Mouse (Mus musculus): ENCODE measurements around the gene Rph3al. TPM values are rescaled to one million over a fixed set of nuclear protein-coding genes. Genes with fewer than 3 reads are reported as not detected.

The Rph3al gene
- polyA plus RNA-seq, 1 experiment: 2.8 TPM

DNA sequence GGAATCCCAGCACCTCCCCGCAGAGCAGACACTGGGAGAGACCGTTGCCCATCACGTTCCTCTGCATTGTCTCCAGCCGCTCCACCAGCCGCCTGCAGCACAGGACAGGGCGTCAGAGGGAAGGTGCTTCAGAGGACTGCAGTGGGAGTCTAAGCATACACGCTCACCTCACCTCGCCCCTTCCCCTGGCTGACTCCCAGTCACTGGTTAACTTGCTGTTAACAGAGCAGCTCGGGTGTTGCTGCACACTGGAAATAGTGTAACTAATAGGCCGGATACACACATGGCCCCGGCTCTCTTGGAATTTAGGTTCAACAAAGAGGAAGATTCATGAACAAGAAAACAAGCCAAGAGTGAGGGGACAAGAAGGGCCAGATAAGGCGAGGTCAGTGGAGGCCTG is 31.7 kb downstream of the Rph3al start:
- DNase-seq (ENCODE audit: low spot score): no peak

DNA sequence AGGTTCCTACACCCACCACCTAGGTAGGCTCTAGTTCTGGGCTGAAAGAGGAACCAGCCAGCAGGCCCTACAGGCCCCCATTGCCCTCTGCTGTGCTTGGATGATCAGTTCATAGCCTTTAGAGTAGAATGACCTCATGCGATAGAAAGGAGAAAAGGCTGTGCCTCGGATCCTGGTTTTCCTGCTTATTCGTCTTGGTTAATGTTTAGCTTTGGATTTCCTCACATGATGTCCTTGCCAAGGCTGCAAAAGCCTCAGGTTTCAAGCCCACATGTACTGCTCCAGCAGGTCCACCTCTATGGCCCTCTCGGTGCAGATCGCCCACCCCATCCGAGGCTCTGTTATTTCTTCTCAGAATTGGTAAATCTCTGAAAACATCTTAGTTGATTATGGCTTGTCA is 33.2 kb downstream of the Rph3al start:
- no peak for DNase-seq (ENCODE audit: low spot score)

DNA sequence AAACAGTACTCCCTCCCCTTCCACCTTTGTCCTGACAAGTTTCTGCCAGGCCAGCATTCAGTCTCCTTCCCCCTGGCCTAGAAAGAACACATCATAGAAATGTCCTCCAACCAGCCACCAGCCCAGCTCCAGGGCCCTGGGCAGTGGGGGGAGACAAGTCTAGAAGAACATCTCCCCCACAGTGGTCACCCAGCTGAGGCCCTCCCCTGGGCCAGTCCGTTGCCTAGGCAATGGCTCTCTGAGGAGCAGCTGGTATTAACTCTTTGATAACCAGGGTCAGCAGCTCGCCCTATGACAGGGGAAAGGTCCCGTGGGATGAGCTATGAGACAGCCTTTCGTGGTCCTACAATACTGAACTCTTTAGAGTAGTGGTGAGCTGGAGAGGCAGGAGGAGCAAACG is 33.7 kb downstream of the Rph3al start:
- no peak for DNase-seq (ENCODE audit: low spot score)

DNA sequence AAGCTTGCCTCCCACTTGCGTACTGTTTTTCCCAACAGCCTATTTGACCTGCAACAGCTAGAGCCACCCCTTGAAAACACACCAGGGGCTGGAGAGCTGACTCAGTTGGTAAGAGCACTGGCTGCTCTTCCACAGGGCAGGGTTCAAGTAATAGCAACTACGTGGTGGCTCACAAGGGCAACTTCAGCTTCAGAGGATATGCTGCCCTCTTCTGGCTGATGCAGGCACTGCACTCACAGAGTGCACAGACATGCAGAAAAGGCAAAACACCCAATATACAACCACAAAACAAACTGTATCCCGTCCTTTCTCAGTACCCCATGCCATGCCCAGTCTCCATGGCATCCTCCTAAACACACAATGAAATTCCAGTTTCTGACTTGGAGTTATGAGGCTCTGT is 34.7 kb downstream of the Rph3al start:
- no peak for DNase-seq (ENCODE audit: low spot score)

DNA sequence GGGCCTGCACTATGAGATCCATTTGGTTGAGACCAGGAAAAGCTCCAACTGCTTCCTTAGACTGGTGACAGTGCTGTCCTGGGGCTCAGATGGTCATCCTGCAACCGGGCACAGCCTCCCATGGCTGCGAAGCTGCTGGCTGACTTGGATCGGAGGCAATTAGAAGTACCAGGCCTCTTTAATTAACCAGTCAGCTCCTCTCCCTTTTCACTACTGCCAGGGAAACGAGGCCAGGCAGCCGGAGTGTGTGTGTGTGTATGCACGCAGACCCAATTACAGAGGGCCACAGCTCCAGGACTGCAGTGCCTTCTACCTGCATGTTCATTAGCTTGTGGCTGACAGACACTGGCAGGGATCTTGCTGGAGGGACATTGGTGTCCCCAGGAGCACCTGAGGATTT is 36.9 kb downstream of the Rph3al start:
- no peak for DNase-seq (ENCODE audit: low spot score)

DNA sequence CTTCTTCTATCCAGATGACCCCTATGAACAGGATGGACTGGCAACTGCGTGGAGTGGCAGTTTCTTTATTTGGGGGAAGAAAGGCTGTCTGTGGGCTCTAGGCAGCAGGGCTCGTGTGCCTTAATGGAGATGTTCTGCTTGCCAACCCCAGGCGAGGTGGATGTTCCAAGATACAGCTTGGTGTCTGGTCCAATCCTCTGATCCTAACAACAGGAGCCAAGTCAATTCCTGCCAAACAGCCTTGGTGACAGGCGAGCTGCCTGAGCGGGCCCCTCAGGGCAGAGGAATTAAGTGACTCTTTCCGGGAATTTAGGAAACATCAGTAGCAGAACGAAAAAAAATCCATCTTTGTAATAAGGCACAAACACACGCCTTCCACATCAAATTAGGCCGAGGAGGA is 38.6 kb downstream of the Rph3al start:
- DNase-seq (ENCODE audit: low spot score): no peak

DNA sequence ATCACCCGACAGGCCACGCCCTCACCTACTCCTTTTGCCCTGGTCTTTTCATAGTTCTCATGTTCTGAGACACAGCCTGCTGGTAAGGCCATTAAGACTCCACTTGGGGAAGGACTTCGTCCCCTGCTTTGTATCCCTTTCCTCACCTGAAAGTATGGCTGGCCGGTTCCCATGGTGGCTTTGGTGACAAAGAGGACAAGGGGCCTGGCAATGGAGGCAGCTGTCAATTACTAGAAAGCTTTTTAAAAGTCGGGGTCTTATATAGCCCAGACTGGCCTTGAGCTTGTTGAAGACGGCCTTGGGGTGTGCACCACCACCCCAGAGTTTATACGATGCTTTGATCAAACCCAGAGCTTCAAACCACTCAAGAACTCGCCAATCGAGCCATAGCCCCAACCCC is 39.7 kb downstream of the Rph3al start:
- DNase-seq (ENCODE audit: low spot score): no peak

DNA sequence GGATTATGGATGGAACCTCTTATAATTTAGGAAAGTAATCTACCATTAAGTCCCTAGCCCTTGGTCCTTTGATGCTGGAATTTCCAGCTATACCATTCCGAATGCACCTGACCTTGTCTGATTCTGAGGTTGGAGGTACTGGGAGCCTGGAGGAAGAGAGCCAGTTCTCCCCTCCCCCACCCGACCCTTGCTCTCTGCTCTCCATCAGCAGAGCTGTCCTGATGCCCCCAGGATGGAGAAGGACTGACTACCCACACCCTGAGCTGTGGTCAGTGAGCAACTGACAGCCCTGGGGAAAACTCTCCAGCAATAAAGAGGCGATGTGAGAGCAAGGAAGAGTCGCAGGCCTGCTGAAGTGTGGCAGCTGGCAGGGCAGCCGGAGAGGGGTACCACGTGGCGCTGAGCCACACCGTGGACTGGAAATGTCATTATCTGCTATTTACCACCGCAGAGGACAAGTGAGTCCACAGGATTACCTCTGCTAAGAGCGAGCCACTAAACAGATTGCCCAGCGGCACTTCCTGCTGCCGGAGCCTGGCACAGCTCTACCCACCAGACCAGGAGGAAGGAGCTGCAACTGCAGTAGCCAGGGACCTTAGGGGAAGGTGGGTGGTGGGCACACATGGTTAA is 43.3 kb downstream of the Rph3al start:
- DNase-seq (ENCODE audit: low spot score): no peak

DNA sequence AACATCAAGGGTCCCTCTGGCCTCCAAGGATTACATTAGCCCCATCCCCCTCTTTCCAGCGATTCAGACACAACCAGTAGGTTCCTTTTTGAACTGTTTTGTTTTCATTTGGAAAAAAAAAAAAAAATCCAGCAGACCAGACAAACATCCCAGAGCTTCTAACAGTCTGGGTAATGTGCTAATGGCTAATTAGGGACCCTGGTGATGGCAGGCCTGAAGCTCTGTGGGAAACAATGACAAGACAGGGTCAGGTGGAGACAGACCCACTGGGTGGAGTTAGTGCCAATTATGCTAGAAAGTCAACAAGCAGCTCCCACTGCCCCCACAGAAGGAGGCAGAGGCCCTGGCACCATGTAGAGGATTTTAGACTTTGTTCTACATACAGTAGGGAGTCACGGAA is 44.3 kb downstream of the Rph3al start:
- no peak for DNase-seq (ENCODE audit: low spot score)

DNA sequence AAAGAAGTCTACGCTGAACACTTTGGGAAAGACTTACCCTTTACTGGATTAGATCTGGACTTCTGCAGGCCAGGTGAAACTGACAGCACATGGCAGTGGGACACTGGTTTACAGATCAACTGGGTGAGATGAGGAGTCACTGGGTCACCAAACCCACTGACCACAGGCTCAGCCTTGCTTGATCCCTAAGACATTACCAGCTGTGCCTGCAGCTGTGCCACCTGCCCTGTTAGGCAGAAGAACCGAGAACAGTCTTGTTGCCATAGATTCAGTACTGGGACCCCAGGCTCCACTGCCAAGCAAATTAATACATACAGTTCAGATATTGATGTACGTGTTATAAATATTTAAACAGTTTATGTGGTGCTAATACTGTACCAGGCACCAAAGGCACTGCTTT is 50.9 kb downstream of the Rph3al start:
- no peak for DNase-seq (ENCODE audit: low spot score)

DNA sequence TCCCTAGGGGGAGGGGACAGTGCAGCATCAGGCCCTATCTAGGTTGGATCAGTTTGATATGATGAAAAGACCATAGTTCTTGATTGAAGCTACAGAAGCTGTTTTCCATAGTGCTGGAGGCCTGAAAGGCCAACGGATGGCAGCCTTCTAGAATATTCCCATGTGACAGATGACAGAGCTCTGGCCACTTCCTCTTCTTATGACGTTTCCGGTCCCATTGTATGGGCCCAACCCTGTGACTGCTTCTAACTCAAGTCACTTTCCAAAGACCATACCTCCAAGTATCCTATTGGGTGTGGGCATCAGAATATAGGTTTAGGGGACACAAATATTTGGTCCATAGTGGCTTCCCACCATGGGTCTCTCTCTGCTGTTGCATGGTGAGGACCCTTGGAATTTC is 57.0 kb downstream of the Rph3al start:
- DNase-seq (ENCODE audit: low spot score): no peak

DNA sequence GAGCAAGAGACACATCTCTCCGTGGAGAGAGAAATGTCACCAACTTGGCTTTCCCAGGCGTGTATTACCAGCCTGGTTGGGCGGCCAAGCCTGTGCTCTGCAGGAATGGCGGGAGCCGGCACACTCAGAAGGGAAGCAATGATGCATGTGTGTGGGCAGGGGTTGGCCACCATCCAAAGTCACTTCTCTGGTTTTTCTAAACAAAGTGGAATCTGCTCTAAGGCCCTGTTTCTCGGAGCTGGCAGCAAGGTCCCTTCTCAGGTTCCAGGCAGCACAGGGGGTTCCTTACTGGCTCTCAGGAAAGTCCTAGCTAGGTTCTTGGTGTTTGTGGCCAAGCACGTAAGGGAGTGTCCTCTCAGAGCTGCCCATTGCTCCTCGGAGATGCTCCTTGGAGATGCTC is 58.2 kb downstream of the Rph3al start:
- no peak for DNase-seq (ENCODE audit: low spot score)

DNA sequence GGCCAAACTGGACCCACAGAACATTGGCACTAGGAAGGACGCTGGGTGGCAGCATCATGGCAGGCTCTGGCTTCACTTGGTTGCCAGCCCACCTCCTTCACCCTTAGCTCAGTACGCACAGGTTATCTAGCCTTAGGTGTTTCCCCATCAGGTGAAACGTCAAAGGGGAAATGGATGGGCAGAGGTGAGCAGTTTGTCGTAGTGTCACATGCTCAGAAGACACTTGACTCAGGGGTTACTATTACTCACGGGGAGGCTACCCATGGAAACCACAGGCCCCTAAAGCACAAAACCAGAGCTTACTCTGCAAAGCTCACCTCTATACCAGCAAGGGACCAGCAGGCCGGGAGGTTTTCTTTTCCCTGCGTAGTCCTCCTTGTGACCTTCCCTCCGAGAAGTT is 59.8 kb downstream of the Rph3al start:
- no peak for DNase-seq (ENCODE audit: low spot score)

DNA sequence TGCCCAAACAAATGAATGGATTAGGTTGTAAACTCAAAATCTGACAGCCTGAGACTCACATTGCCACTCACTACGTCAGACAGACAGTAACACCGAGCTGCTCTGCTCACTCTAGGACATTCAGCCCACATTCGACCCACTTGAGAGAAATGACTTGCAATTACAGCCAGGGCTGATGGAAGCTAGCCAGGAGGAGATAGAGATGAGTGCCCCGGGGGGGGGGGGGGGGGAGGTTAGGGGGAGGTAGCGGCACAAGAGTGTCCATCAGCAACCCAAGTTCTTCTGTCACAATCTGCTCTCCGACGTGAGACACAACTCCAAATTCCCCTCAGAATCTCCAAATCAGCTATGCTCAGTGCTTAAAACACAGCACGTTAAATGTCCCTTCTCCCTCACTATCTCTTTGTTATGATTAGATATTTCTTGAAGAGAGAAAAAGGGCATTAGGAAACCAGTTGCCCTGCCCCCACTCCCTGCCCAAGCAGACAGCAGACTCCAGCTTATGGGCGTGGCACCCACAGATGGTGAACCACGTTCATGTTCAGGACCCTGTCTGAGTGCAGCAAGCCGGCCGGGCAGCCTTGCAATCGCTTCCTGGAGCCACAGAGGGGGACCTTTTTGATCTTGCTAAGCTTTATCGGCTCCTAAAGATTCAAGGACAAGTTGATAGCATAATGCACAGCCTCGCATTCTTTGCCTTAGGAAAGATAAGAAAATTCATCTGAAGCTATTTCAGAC is 62.0 kb downstream of the Rph3al start:
- no peak for DNase-seq (ENCODE audit: low spot score)

DNA sequence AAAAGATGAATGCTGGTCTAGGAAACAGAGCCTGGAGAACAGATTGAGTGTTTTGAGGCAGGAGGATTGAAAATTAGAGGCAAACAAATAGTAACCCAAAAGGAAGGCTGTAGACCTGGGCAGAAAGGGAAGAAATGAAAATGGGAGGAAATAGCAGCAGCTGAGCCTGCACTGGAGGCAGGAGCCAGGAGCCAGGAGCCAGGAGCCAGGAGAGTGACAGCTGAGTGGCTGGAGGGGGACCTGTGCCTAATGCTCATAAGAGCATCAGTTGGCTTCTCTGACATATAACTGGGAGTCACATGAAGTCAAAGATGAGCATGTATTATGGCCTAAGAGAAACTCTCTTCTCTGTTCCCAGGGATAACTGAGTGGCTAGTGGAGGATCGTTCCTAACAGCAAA is 66.5 kb downstream of the Rph3al start:
- no peak for DNase-seq (ENCODE audit: low spot score)

DNA sequence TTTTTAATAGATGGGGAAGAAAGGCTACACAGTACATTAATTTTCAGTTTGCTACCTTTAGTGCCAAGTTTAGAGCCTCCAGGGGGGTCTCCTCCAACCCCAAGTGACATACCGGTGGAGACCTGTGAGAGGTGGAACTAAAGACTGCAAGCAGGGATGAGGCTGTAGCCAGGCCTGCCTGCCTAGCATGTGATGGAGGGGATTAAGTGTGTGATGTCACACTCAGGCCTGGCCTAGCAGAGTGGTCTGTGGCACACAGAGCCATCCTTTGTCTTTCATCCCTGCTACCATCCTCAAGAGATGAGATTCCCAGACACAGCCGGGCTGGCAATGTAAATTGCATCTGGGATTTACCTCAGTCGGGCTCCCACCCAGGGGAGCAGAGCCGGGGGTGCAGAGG is 67.3 kb downstream of the Rph3al start:
- DNase-seq (ENCODE audit: low spot score): no peak

DNA sequence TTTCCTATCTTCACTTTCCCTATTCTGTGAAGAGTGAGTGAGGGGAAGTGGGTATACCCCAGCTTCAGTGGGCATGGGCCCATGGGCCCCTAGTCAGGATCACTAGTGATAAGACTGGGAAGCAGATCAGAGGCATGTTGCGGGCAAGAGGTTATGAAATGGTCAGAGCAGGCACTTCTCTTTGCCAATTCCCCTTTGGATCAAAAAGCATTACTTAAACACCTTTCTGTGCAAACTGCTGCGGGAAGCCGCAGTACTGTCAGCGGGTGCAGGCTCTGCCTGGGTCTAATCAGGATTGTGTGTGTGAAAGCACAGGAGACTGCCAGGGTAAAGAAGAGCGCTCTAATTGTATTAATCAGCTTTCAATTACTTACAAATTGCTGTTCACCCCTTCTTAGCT is 67.8 kb downstream of the Rph3al start:
- DNase-seq (ENCODE audit: low spot score): no peak

DNA sequence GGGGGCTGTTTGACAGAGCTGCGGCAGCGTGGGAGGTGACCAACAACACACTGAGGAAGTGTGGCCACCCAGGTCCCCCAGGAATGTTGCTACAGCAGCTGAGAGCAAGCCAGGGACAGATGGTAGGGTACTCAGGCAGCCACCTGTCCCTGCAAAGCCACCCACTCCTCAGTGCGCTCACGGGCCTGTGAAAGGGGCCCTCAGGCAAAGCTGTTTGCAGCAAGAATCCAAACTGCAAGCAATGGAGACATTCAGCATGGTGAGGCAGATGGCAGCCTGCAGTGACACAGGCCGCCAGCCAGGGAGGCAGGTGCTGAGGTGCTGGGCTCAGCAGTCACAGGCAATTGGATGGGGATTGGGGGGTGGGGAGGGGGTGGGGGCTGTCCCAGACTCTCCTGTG is 68.3 kb downstream of the Rph3al start:
- DNase-seq (ENCODE audit: low spot score): no peak

DNA sequence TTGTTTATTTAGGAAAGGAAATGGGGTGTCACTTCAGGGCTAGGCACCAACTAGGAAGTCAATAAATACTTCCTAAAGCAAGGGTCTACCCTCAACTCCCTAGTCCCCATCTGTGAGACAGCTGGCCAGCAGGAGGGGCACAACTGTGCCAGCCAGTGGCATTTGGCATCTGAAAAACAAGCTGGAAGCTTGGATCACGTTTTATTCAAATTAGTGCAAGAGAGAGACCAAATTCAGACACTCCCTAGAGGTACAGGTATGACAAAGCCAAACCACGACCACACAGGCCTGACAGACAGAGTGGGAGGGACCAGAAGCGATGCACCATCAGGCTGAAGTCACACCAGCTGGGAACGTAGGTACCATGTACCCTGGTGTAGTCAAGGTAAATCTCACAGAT is 71.4 kb downstream of the Rph3al start:
- DNase-seq (ENCODE audit: low spot score): no peak

DNA sequence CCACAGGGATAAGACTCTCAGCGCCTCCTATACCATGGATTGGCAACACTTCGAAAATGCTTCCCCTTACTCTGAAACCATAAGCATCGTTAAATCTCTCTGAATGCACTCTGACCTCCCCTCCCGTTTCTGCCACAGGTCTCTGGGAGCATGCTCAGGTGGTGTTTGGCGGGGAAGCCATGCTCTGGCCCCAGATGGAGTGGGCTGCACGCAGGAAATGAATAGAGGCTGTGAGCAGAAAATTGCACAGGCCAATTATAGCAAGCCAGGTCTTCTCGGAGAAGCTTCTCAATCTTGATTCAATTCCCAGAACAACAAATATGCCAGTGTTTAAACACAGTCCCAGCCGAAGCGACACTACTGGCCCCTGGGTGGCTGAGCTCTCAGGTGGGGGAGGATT is 72.4 kb downstream of the Rph3al start:
- no peak for DNase-seq (ENCODE audit: low spot score)

DNA sequence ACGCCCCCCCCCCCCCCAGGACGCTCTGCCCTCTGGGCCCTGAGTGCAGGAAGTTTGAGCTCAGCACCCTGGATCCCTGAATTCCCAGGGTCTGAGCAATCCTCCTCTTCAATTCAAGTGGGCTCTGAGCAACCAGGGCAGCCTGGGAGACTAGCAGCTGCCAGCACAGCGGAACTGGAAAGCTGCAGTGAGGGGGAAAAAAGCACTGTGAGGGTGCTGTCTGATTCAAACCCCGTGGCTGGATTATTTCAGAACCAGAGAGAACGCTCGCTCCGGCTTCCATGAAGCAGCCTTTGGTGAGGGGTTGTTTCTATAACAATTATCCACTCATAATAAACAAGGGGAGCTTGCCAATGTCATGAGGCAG is 73.0 kb downstream of the Rph3al start:
- no peak for DNase-seq (ENCODE audit: low spot score)

DNA sequence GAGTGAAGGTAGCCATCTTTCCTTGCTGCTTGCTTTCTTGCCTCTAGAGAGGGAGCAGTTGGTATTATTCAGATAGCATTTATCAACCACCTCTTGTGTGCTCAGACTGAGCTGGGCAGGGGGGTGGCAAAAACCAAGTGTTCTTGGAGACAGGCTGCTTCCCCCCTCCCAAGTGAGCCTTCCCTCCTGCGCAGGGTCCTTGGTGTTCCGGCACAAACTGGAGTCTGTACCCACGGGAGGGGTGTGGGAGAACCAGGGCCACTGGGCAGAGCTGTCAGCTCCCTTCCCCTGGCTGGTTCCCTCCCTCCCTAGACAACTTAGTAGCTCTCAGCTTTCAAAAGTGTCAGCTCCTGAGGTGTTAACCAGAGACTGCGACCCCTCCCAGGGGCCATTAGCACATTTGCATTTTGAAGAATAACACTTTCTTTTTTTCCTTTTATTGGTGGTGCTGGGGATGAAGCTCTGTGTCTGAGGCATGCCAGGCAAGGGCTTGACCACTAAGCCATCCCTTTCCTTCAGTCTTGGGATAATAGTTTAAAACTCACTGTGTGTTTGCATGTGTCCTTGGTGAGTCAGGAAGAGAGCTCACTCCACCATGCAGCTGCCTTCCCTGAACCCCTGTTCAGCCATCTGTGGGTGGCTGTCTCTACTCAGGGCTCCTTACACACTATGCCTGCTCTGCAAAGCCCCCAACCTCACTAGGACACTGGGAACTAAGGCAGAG is 73.5 kb downstream of the Rph3al start:
- DNase-seq (ENCODE audit: low spot score): no peak

DNA sequence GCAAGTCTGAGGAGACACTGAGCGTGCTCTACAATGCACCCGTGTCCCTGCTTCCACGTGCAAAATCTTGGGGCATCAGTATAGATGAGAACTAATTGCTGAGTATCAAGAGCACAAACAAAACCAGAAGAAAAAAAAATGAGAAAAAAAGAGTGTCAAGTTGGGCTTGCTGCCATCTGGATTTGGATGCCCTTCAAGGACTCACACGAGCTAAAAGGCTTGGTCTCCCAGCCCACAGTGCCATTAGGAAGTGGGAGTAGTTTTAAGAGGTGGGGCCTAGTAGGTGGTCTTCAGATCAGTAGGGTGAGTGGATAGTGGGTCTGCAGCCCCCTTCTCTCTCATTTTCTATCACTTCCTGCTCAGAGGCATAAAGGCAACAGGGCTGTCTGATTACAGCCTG is 75.8 kb downstream of the Rph3al start:
- no peak for DNase-seq (ENCODE audit: low spot score)

All from urinary bladder, adult 2 months (tissue).